Mouse (Mus musculus) limb, embryonic 14.5 days (tissue): ENCODE results near the gene Tnpo3. TPM values are rescaled to one million over a fixed set of nuclear protein-coding genes. Genes with fewer than 3 reads are reported as not detected.
"Not testable (repeated sequence)": the region's sequence is repeated elsewhere in the genome, so short reads cannot be mapped to it uniquely, and the experiment has no call there.

ENCODE experiments used
- ATAC-seq: fragments of 200-750 bp; cut with Nextera tagmentation; 2 replicates; pipeline ENCODE4 v1.8.0; 2017; ENCODE audit warnings: low read depth, moderate number of reproducible peaks, moderate TSS enrichment; ENCODE audit not compliant: low FRiP score
- DNase-seq: peaks from one replicate; pipeline ENCODE4 v3.0.0-alpha.2; 2015; ENCODE audit warnings: low spot score
- H3K27ac ChIP-seq: fragments of 300-500 bp; sonication (generic); replicated peaks from 2 replicates; pipeline ENCODE4 v1.5.1; 2014; ENCODE audit warnings: low read depth, mild to moderate bottlenecking, low read length, moderate library complexity, mixed read lengths
- H3K27me3 ChIP-seq: fragments of 300-500 bp; sonication (generic); 2 replicates; pipeline ENCODE4 v1.6.1; 2014; ENCODE audit warnings: low read length, mixed read lengths; ENCODE audit not compliant: control insufficient read depth, insufficient read depth
- H3K36me3 ChIP-seq: fragments of 300-500 bp; sonication (generic); 2 replicates; pipeline ENCODE4 v1.6.1; 2014; ENCODE audit warnings: mild to moderate bottlenecking, low read length, moderate library complexity, mixed read lengths; ENCODE audit not compliant: control insufficient read depth, insufficient read depth
- H3K4me1 ChIP-seq: fragments of 300-500 bp; sonication (generic); 2 replicates; pipeline ENCODE4 v1.6.1; 2014; ENCODE audit warnings: antibody characterized with exemption, low read length, mixed read lengths; ENCODE audit not compliant: control insufficient read depth, insufficient read depth
- H3K4me2 ChIP-seq: fragments of 300-500 bp; sonication (generic); replicated peaks from 2 replicates; pipeline ENCODE4 v1.6.1; 2014; ENCODE audit warnings: low read depth, mild to moderate bottlenecking, low read length, moderate library complexity; ENCODE audit not compliant: severe bottlenecking
- H3K4me3 ChIP-seq: fragments of 300-500 bp; sonication (generic); replicated peaks from 2 replicates; pipeline ENCODE4 v1.5.1; 2014; ENCODE audit warnings: low read length
- H3K9ac ChIP-seq: fragments of 300-500 bp; sonication (generic); 2 replicates; pipeline ENCODE4 v1.6.1; 2014; ENCODE audit warnings: mild to moderate bottlenecking, low read depth, low read length, moderate library complexity; ENCODE audit not compliant: severe bottlenecking
- H3K9me3 ChIP-seq: fragments of 300-500 bp; sonication (generic); 2 replicates; pipeline ENCODE4 v1.6.1; 2016; ENCODE audit warnings: low read length; ENCODE audit not compliant: control insufficient read depth
- POLR2A ChIP-seq: fragments of 200-500 bp; IDR thresholded peaks from 2 replicates; pipeline ENCODE4 v1.8.0; 2012; ENCODE audit warnings: inconsistent platforms, mild to moderate bottlenecking, moderate library complexity, borderline replicate concordance; ENCODE audit not compliant: insufficient read depth, insufficient read length; ENCODE audit errors: extremely low read depth
- WGBS: fragments of 180-500 bp; shearing (Covaris S2); extraction: QIAGEN DNeasy Blood & Tissue Kit; methylation state at CpG from one replicate; pipeline ENCODE4 v1.1.7; 2014; 5-methylcytosine and 5-hydroxymethylcytosine counted together
- polyA plus RNA-seq, 2 experiments: library from polyadenylated mRNA; depleted of rRNA in 1 of 2; stranded (reverse) in 1 of 2; unstranded in 1 of 2; fragments of >200 nt; fragmentation: Nextera tagmentation in 1 of 2; extraction: Ambion mirVana in 1 of 2; gene quantifications; 2 replicates each; pipeline versions ENCODE4 v1.2.1 to v1.2.3; 2012 to 2014

Gene Tnpo3
- polyA plus RNA-seq, 2 experiments, result 64.0 to 82.7 TPM

GRCm38 (mm10) chr6:29600188-29600587, 9.5 kb downstream of the Tnpo3 start:
- DNase-seq (no peak), ATAC-seq (no peak)
- Histone ChIP-seq H3K4me2 (no peak overlapping the region), H3K36me3 (no peaks in the 10 kb centered on the region), H3K27me3 (no peaks in the 10 kb centered on the region), H3K4me1 (no peaks in the 10 kb centered on the region), H3K4me3 (no peak overlapping the region), H3K27ac (no peak overlapping the region), H3K9me3 (no peaks in the 10 kb centered on the region), H3K9ac (no peak overlapping the region)
- no peak for TF ChIP-seq POLR2A

- no peak overlapping the region for H3K27ac ChIP-seq
- no peaks in the 10 kb centered on the region for H3K9me3 ChIP-seq
- no peaks in the 10 kb centered on the region for H3K4me1 ChIP-seq
- no peak overlapping the region for H3K9ac ChIP-seq
- no peak for TF ChIP-seq POLR2A
- DNase-seq (no peak), ATAC-seq (no peak)
- no peak overlapping the region for H3K4me2 ChIP-seq
- no peaks in the 10 kb centered on the region for H3K36me3 ChIP-seq
- 94% methylated on average over 2 of the region's 2 CpGs for WGBS
- H3K4me3 ChIP-seq, result no peak overlapping the region
- H3K27me3 ChIP-seq, result no peaks in the 10 kb centered on the region
Measured at GRCm38 (mm10) chr6:29595656-29596055, 14.0 kb downstream of the Tnpo3 start.

- Histone ChIP-seq H3K4me3 (no peak overlapping the region), H3K27me3 (no peaks in the 10 kb centered on the region), H3K4me2 (no peak overlapping the region), H3K36me3 (peaks cover 86% of the 10 kb centered on the region), H3K4me1 (no peaks in the 10 kb centered on the region), H3K27ac (no peak overlapping the region), H3K9me3 (no peaks in the 10 kb centered on the region), H3K9ac (no peak overlapping the region)
- ATAC-seq (no peak), DNase-seq (no peak)
- WGBS, result 96% methylated on average over 3 of the region's 3 CpGs
- TF ChIP-seq POLR2A, result no peak
Measured at GRCm38 (mm10) chr6:29581202-29581601, 28.5 kb downstream of the Tnpo3 start.

- no peak for DNase-seq
- 87% methylated on average over 1 of the region's 1 CpGs for WGBS
- Histone ChIP-seq H3K4me1 (no peaks in the 10 kb centered on the region), H3K36me3 (peaks cover 85% of the 10 kb centered on the region), H3K27me3 (no peaks in the 10 kb centered on the region), H3K27ac (no peak overlapping the region), H3K9ac (no peak overlapping the region), H3K4me2 (no peak overlapping the region), H3K4me3 (no peak overlapping the region), H3K9me3 (no peaks in the 10 kb centered on the region)
- no peak for ATAC-seq
- TF ChIP-seq POLR2A, result no peak
Measured at GRCm38 (mm10) chr6:29580770-29581169, 28.9 kb downstream of the Tnpo3 start.

- not testable (repeated sequence) for H3K27ac ChIP-seq, H3K9ac ChIP-seq, H3K27me3 ChIP-seq, H3K4me1 ChIP-seq, H3K4me2 ChIP-seq, ATAC-seq, H3K4me3 ChIP-seq, H3K9me3 ChIP-seq, DNase-seq
- peaks cover 84% of the 10 kb centered on the region for H3K36me3 ChIP-seq
- 91% methylated on average over 3 of the region's 3 CpGs for WGBS
Measured at GRCm38 (mm10) chr6:29576388-29576787, 33.3 kb downstream of the Tnpo3 start.

GRCm38 (mm10) chr6:29557112-29557511, 52.6 kb downstream of the Tnpo3 start:
- ATAC-seq (no peak), DNase-seq (no peak)
- H3K4me3 ChIP-seq, result no peak overlapping the region
- H3K4me1 ChIP-seq, result no peaks in the 10 kb centered on the region
- WGBS, result 84% methylated on average over 2 of the region's 2 CpGs
- peaks cover 84% of the 10 kb centered on the region for H3K36me3 ChIP-seq
- H3K27ac ChIP-seq, result no peak overlapping the region
- no peak overlapping the region for H3K9ac ChIP-seq
- TF ChIP-seq POLR2A, result no peak
- no peak overlapping the region for H3K4me2 ChIP-seq
- H3K27me3 ChIP-seq, result no peaks in the 10 kb centered on the region
- no peaks in the 10 kb centered on the region for H3K9me3 ChIP-seq
